Mouse (Mus musculus) liver, postnatal 0 days (tissue): ENCODE data around the gene Ntrk3. TPM values are rescaled to one million over a fixed set of nuclear protein-coding genes. Genes with fewer than 3 reads are reported as not detected.

Experiments
- ATAC-seq: fragments of 200-750 bp; cut with Nextera tagmentation; 2 replicates; pipeline ENCODE4 v1.8.0; 2017; ENCODE audit warnings: mild to moderate bottlenecking, moderate library complexity
- DNase-seq: peaks from one replicate; pipeline ENCODE4 v3.0.0-alpha.2; 2016
- H3K27ac ChIP-seq: fragments of 300-500 bp; sonication (generic); 2 replicates; pipeline ENCODE4 v1.5.1; 2014; ENCODE audit warnings: antibody characterized with exemption, moderate library complexity, mild to moderate bottlenecking, low read depth
- H3K27me3 ChIP-seq: fragments of 300-500 bp; sonication (generic); 2 replicates; pipeline ENCODE4 v1.6.1; 2014; ENCODE audit warnings: low read length, control low read depth, mixed read lengths; ENCODE audit not compliant: insufficient read depth
- H3K36me3 ChIP-seq: fragments of 300-500 bp; sonication (generic); replicated peaks from 2 replicates; pipeline ENCODE4 v1.6.1; 2014; ENCODE audit warnings: mild to moderate bottlenecking, control low read depth, low read length, moderate library complexity, mixed read lengths; ENCODE audit not compliant: insufficient read depth
- H3K4me1 ChIP-seq: fragments of 300-500 bp; sonication (generic); 2 replicates; pipeline ENCODE4 v1.6.1; 2014; ENCODE audit warnings: antibody characterized with exemption, mild to moderate bottlenecking, control low read depth; ENCODE audit not compliant: insufficient read depth
- H3K4me2 ChIP-seq: fragments of 300-500 bp; sonication (generic); 2 replicates; pipeline ENCODE4 v1.6.1; 2014; ENCODE audit warnings: low read depth, mild to moderate bottlenecking, low read length, moderate library complexity, mixed read lengths
- H3K4me3 ChIP-seq: fragments of 300-500 bp; sonication (generic); 2 replicates; pipeline ENCODE4 v1.5.1; 2014; ENCODE audit warnings: low read depth, low read length
- H3K9ac ChIP-seq: fragments of 300-500 bp; sonication (generic); replicated peaks from 2 replicates; pipeline ENCODE4 v1.6.1; 2014; ENCODE audit warnings: mild to moderate bottlenecking, moderate library complexity
- H3K9me3 ChIP-seq: fragments of 300-500 bp; sonication (generic); 2 replicates; pipeline ENCODE4 v1.6.1; 2016; ENCODE audit warnings: mild to moderate bottlenecking, control low read depth, low read length, mixed read lengths
- CTCF ChIP-seq: sonication (generic); IDR thresholded peaks from 2 replicates; pipeline ENCODE4 v1.5.1; 2016; ENCODE audit warnings: antibody characterized with exemption, low read depth
- EP300 ChIP-seq: IDR thresholded peaks from 2 replicates; pipeline ENCODE4 v1.6.1; 2016; ENCODE audit warnings: antibody characterized with exemption, low read depth, mild to moderate bottlenecking
- WGBS: fragments of 180-500 bp; shearing (Covaris S2); extraction: QIAGEN DNeasy Blood & Tissue Kit; methylation state at CpG from one replicate; pipeline ENCODE4 v1.1.7; 2014; ENCODE audit not compliant: insufficient replicate concordance; 5-methylcytosine and 5-hydroxymethylcytosine counted together
- polyA plus RNA-seq: library from polyadenylated mRNA; unstranded; fragments of >200 nt; fragmentation: Nextera tagmentation; extraction: Ambion mirVana; gene quantifications from 2 replicates; pipeline ENCODE4 v1.2.1, GENCODE M21; 2015

The Ntrk3 gene
- polyA plus RNA-seq, 1 experiment from 2014 or later = 0.16 TPM

DNA sequence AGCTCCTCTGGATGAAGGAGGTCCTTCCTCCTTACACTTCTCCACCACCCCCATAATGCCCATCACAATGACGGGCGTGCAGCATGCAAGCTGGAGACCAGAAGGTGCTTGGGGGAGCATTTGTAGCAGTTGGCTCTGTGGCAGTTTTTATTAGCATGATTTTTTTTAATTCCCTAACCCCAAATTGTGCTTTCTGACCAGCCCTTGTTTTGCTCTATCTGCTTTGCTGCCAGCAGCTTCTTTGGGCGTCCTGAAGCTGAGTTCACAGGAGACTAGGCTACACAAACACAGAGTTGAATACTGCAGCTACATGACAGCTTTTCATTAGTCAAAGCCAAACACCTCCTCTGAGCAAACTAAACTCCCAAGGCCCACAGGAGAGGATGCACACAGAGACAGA is 296.9 kb downstream of the Ntrk3 start:
- ATAC-seq (no peak), DNase-seq (no peak)
- TF ChIP-seq EP300 (no peak), CTCF (no peak)
- no peaks in the 10 kb centered on the region for H3K9me3 ChIP-seq
- WGBS = 73% methylated on average over 3 of the region's 3 CpGs
- no peak overlapping the region for H3K9ac ChIP-seq
- H3K27ac ChIP-seq = no peak overlapping the region
- H3K27me3 ChIP-seq = no peaks in the 10 kb centered on the region
- no peak overlapping the region for H3K4me3 ChIP-seq
- no peak overlapping the region for H3K4me2 ChIP-seq
- H3K36me3 ChIP-seq = no peaks in the 10 kb centered on the region
- no peaks in the 10 kb centered on the region for H3K4me1 ChIP-seq

DNA sequence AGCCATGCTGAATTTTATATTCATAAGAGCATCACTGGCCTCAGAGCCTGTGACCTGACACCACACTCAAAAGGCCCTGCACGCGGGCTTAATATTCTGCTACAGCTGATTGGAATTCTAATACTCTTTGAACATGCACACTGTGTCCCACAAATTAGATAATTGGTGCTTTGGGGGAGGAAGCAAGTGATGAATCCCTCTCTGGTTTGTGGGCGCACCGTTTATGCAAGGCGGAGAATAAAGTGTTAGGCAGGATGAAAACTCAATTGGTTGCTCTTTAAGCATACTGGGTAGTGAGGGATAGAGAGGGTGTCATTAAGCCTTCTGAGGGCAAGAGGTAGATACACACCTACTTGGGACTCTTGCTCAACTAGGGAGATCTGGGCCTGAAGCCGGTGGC is 297.3 kb downstream of the Ntrk3 start:
- no peak for ATAC-seq
- no peak for TF ChIP-seq EP300
- no peak for TF ChIP-seq CTCF
- 85% methylated on average over 6 of the region's 6 CpGs for WGBS

DNA sequence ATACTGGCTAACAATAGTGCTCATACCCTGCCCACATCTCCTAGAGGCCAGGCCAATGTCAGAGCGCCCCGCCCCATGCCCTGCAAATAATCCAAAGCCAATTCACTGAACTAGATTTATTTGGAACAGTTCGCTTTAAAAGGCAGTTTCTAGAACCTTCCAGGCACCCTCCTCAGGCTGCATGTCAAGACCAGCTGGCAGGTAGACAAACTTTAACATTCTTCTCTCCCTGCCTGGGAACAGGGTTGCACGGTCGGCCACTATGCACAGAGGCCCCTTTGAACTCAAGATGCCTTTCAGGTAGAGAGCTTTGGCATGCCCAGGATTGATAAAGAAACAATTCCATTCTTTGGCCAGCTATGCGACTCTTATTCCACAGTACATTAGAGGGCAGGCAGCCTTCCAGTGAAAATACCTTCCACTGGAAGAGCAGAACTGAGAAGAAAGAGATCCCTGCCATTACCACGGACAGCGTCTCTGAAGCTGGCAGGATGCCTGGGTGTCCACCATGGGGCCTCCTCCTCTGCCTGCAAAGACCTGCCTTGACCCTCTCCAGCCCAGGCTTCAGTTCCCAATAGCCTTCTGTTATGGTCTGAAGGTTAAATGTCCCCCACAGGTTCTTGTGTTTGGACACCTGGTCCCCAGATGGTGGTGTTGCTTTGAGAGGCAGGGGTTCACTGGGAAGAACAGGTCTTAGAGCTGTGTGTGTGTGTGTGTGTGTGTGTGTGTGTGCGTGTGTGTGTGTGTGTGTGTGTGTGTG is 298.3 kb downstream of the Ntrk3 start:
- WGBS = 64% methylated on average over 9 of the region's 9 CpGs
- Histone ChIP-seq H3K27ac (no peak overlapping the region), H3K4me1 (no peaks in the 10 kb centered on the region), H3K36me3 (no peaks in the 10 kb centered on the region), H3K9ac (no peak overlapping the region), H3K4me2 (no peak overlapping the region), H3K27me3 (no peaks in the 10 kb centered on the region), H3K9me3 (no peaks in the 10 kb centered on the region), H3K4me3 (no peak overlapping the region)
- no peak for ATAC-seq
- TF ChIP-seq CTCF (no peak), EP300 (no peak)
- no peak for DNase-seq

More for the DNA sequence above, 297.3 kb downstream of the Ntrk3 start:
- Histone ChIP-seq H3K4me3 (no peak overlapping the region), H3K27me3 (no peaks in the 10 kb centered on the region), H3K27ac (no peak overlapping the region), H3K9me3 (no peaks in the 10 kb centered on the region), H3K9ac (no peak overlapping the region), H3K36me3 (no peaks in the 10 kb centered on the region), H3K4me1 (no peaks in the 10 kb centered on the region), H3K4me2 (no peak overlapping the region)
- no peak for DNase-seq

DNA sequence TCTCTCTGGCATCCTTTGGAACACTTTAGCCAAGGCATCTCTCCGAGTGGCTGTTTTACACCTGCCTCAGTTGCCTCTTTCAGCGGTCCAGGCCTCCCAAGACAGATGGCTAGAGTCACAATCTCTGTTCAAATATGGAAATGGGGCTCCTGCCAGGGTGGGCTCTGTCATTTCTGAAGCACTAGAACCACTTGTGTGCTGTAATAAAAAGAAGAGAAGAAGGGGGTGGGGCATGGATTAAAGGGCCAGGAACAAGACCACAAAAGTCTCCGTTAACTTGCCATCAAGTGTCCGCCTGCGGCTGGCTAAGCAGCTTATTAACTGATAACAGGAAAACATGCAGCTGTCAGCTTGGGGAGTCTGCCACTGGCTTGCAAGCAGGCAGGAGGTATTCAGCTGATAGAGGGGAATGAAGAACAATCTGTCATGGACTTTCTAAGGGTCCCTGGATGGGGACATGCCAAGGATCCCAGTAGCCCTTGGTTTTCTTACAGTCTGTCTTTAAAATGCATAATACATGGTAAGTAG is 304.1 kb downstream of the Ntrk3 start:
- no peak overlapping the region for H3K4me3 ChIP-seq
- TF ChIP-seq CTCF (no peak), EP300 (no peak)
- DNase-seq (no peak), ATAC-seq (no peak)
- no peaks in the 10 kb centered on the region for H3K9me3 ChIP-seq
- no peak overlapping the region for H3K4me2 ChIP-seq
- no peak overlapping the region for H3K27ac ChIP-seq
- H3K4me1 ChIP-seq = no peaks in the 10 kb centered on the region
- H3K27me3 ChIP-seq = no peaks in the 10 kb centered on the region
- WGBS = 68% methylated on average over 5 of the region's 5 CpGs
- no peak overlapping the region for H3K9ac ChIP-seq
- no peaks in the 10 kb centered on the region for H3K36me3 ChIP-seq

DNA sequence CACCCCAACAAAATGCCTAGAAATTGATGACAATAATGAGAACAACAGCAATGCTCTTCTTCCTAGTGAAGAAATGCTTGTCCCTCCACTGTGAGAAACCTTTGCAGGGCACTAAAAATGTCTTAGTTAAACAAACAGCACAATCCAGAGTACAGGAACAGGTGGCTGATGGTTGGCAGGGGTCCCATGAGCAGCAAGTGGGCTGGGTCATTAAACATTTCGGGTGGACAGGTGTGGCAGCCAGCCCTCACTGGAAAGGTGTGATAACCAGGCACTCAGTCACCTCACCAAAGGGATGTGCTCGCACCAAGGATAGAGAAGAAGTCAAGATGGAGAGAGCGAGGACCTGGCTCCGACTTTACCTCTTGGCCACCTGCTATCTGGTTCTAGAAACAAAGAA is 306.2 kb downstream of the Ntrk3 start:
- WGBS = 74% methylated on average over 4 of the region's 4 CpGs
- H3K27me3 ChIP-seq = no peaks in the 10 kb centered on the region
- no peak overlapping the region for H3K4me3 ChIP-seq
- H3K4me1 ChIP-seq = no peaks in the 10 kb centered on the region
- H3K9ac ChIP-seq = no peak overlapping the region
- H3K36me3 ChIP-seq = no peaks in the 10 kb centered on the region
- no peak for DNase-seq
- TF ChIP-seq EP300 (no peak), CTCF (no peak)
- H3K27ac ChIP-seq = no peak overlapping the region
- H3K4me2 ChIP-seq = no peak overlapping the region
- no peaks in the 10 kb centered on the region for H3K9me3 ChIP-seq
- no peak for ATAC-seq

DNA sequence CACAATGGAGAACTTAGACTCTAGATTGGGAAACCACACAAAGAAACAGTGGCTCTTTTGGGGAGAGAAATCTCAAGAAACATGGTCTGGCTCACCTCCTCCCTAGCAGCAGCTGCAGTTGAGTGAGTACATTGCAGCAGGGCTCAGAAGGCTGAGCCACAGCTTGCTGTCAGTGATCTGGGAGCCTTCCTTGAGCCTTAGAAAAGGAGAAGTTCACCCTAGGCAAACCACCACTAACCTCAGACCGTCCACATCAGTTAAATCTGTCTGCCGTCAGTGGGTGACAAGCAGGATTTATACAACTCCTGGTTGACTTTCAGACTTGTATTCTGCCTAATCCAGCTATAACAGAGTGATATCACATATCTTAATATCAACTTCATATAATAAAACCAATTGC is 325.6 kb downstream of the Ntrk3 start:
- no peak for ATAC-seq
- Histone ChIP-seq H3K9ac (no peak overlapping the region), H3K27me3 (no peaks in the 10 kb centered on the region), H3K27ac (no peak overlapping the region), H3K4me2 (no peak overlapping the region), H3K9me3 (no peaks in the 10 kb centered on the region), H3K4me3 (no peak overlapping the region), H3K36me3 (no peaks in the 10 kb centered on the region), H3K4me1 (no peaks in the 10 kb centered on the region)
- 29% methylated on average over 2 of the region's 2 CpGs for WGBS
- no peak for DNase-seq
- no peak for TF ChIP-seq CTCF
- no peak for TF ChIP-seq EP300
